Mouse (Mus musculus): Measurements from ENCODE around the gene Ppp1r12b. TPM values are rescaled to one million over a fixed set of nuclear protein-coding genes. Genes with fewer than 3 reads are reported as not detected.

Ppp1r12b gene
- total and polyA plus RNA-seq, 3 experiments = 4.7 to 7.8 TPM; not detected in 1

DNA sequence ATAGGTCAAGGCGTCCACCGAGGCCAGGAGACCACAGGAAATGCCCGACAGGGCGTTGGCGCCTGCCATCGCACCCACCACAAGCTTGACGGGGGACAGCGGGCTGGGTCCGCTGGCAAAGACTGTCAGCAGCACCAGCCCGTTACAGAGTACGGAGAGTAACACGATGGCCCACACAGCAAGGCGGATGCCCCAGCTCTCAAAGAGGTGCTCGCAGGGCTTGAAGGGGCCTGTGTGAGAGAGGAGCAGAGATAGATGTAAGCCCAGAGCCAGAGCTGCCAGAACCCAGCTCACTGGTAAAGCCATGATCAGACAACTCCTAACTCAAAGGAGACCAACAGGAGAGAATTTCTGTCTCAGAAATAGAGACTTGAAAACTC lies 32.2 kb upstream of the Ppp1r12b start:
- Histone ChIP-seq H3K9ac (ENCODE audit: control insufficient read depth, low read depth, low read length, poor library complexity, severe bottlenecking) (no peak overlapping the region), H3K4me1 (ENCODE audit: control insufficient read depth in 1 of 2, insufficient read depth in 2 of 2, low read length in 2 of 2) (no peaks in the 10 kb centered on the region), H3K27me3 (ENCODE audit: control insufficient read depth in 1 of 2, insufficient read depth in 2 of 2, low read length in 2 of 2) (peaks cover 2 to 7% of the 10 kb centered on the region in 2 experiments; a peak in 3 of 4 replicates), H3K4me3 (ENCODE audit: control insufficient read depth in 1 of 2, insufficient read depth in 1 of 2, low read depth in 2 of 2, low read length in 2 of 2) (no peak overlapping the region), H3K36me3 (ENCODE audit: control insufficient read depth in 1 of 2, insufficient read depth in 2 of 2, low read length in 2 of 2) (no peaks in the 10 kb centered on the region), H3K79me2 (ENCODE audit: control insufficient read depth, insufficient read depth, low read length, poor library complexity) (no peaks in the 10 kb centered on the region), H3K27ac (ENCODE audit: control insufficient read depth, low read depth, low read length) (no peak overlapping the region), H3K9me3 (replicated peaks; ENCODE audit: insufficient read depth, low read length) (no peaks in the 10 kb centered on the region)
- no peak for DNase-seq (ENCODE audit: low read depth, low spot score)
- TF ChIP-seq E2F4 (IDR thresholded peaks at IDR 0.05; ENCODE audit: borderline replicate concordance, low read depth, low read length) = no peak
- no peak for TF ChIP-seq MEF2A (IDR thresholded peaks at IDR 0.05; ENCODE audit: extremely low read depth, insufficient replicate concordance, low read depth, low read length, poor library complexity, severe bottlenecking)
- no peak for TF ChIP-seq BHLHE40 (IDR thresholded peaks at IDR 0.05; ENCODE audit: borderline replicate concordance, low read depth, low read length)
- no peak for TF ChIP-seq JUND (IDR thresholded peaks at IDR 0.05; ENCODE audit: low read depth, low read length)
- TF ChIP-seq MYB (IDR thresholded peaks at IDR 0.05; ENCODE audit: low read depth, low read length) = no peak
- TF ChIP-seq CHD1 (IDR thresholded peaks at IDR 0.05; ENCODE audit: low read depth, low read length) = no peak
- no peak for TF ChIP-seq GATA1 (IDR thresholded peaks at IDR 0.05; ENCODE audit: low read depth, low read length)
- no peak for TF ChIP-seq ZMIZ1 (IDR thresholded peaks at IDR 0.05; ENCODE audit: low read depth, low read length)
- TF ChIP-seq ZNF384 (IDR thresholded peaks at IDR 0.05; ENCODE audit: low read depth, low read length) = no peak
- no peak for TF ChIP-seq TAL1 (IDR thresholded peaks at IDR 0.05; ENCODE audit: low read length)

DNA sequence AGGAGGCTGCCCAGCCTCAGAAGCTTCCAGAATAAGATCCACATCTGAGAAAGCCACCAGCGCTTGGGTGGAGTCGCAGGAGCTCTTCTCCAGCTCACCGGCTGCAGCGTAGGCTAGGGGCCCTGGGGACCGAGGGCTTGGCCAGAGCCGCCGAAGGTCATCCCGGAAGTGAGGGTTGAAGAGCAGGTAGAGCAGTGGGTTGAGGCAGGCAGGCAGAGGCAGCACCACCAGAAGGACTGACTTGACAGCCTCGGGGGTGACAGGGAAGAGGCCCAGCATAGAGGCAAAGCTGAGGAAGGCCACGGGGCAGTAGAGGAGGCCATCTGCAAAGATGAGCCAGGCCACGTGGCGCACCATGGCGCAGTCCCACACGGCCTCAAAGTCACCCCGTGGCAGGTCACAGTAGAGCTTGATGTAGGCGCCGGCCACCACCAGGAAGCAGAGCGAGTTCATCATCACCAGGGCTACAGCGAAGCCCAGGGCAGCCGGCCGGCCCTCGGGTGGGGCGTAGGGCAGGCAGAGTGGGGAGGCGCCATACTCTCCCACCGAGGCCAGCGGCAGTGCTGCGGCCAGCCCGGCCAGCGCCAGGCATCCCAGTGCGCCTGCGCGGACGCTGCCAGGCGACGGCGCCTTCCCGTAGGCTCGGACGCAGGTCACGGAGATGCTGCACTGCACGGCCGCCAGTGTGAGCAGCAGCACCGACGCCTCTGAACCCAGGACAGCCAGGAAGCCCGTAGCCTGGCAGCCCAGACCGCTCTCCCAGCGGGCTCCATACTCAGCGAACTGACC lies 31.6 kb upstream of the Ppp1r12b start:
- Histone ChIP-seq H3K27me3 (ENCODE audit: control insufficient read depth in 1 of 2, insufficient read depth in 2 of 2, low read length in 2 of 2) (peaks cover 2 to 7% of the 10 kb centered on the region in 2 experiments; a peak in 3 of 4 replicates), H3K4me3 (ENCODE audit: control insufficient read depth in 1 of 2, insufficient read depth in 1 of 2, low read depth in 2 of 2, low read length in 2 of 2) (no peak overlapping the region), H3K4me1 (ENCODE audit: control insufficient read depth in 1 of 2, insufficient read depth in 2 of 2, low read length in 2 of 2) (no peaks in the 10 kb centered on the region), H3K79me2 (ENCODE audit: control insufficient read depth, insufficient read depth, low read length, poor library complexity) (no peaks in the 10 kb centered on the region), H3K27ac (ENCODE audit: control insufficient read depth, low read depth, low read length) (no peak overlapping the region), H3K9ac (ENCODE audit: control insufficient read depth, low read depth, low read length, poor library complexity, severe bottlenecking) (no peak overlapping the region), H3K36me3 (ENCODE audit: control insufficient read depth in 1 of 2, insufficient read depth in 2 of 2, low read length in 2 of 2) (no peaks in the 10 kb centered on the region), H3K9me3 (replicated peaks; ENCODE audit: insufficient read depth, low read length) (no peaks in the 10 kb centered on the region)
- DNase-seq (ENCODE audit: low read depth, low spot score) = no peak
- TF ChIP-seq GATA1 (IDR thresholded peaks at IDR 0.05; ENCODE audit: low read depth, low read length) (no peak), MAFK (IDR thresholded peaks at IDR 0.05; ENCODE audit: borderline replicate concordance, low read depth, low read length) (no peak), UBTF (IDR thresholded peaks at IDR 0.05; ENCODE audit: borderline replicate concordance, insufficient read depth, low read depth, low read length) (no peak), USF1 (IDR thresholded peaks at IDR 0.05; ENCODE audit: low read depth, low read length) (no peak), E2F4 (IDR thresholded peaks at IDR 0.05; ENCODE audit: borderline replicate concordance, low read depth, low read length) (no peak), NELFE (IDR thresholded peaks at IDR 0.05; ENCODE audit: low read depth, low read length) (no peak), TAL1 (IDR thresholded peaks at IDR 0.05; ENCODE audit: low read length) (no peak)

Measured in MEL (cell line).